Comparison of ENCODE assay signal across 36 mouse cellular contexts in the genomic region with DNA sequence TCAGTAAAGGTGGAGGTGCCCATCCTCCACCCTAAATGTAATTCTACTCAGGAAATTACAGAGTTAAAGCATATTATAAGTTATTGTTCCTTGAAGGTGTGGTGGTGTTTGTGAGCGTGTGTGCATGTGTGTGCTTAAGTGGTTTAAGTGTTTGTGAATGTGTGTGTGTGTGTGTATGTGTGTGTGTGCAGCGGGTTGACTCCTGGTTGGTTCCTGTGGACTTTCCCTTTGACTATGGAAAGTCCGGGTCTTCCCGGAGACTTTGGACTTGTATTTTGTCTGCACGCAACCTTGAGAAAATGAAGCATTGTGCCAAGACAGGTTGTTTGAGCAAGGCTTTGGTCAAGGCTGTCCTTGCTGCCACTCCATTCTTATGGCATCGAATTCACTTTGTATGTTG. TPM values are rescaled to one million over a fixed set of nuclear protein-coding genes. Genes with fewer than 3 reads are reported as not detected.
"Had no signal": no experiment of that assay in that cellular context is flagged by ENCODE, and none has a peak within 500 bp of the region (broad histone marks: within the 10 kb centered on the region; RNA-seq: fewer than 3 reads in every experiment).

No protein-coding gene starts in this region.

- DNase-seq: left cerebral cortex, postnatal 4 days; liver; liver, embryonic 13.5 days; liver, postnatal 0 days; lung, adult 18-20 months; lung, adult 2 months; lung, embryonic 14.5 days; lung, postnatal 10 days; lung, postnatal 14 days; lung, postnatal 36 days; lung, postnatal 4 days; midbrain, embryonic 14.5 days had no signal

- H3K27me3 ChIP-seq: limb, embryonic 12.5 days; limb, embryonic 13.5 days; limb, embryonic 15.5 days; liver, embryonic 12.5 days; liver, embryonic 13.5 days; liver, embryonic 15.5 days; lung, embryonic 15.5 days; midbrain, embryonic 12.5 days; midbrain, embryonic 13.5 days; midbrain, embryonic 15.5 days; neural tube, embryonic 12.5 days had no signal

- H3K9ac ChIP-seq: limb, embryonic 12.5 days; limb, embryonic 13.5 days; limb, embryonic 15.5 days; liver, embryonic 12.5 days; liver, embryonic 13.5 days; liver, embryonic 14.5 days; liver, embryonic 15.5 days; liver, postnatal 0 days; lung, embryonic 14.5 days; lung, embryonic 15.5 days; midbrain, embryonic 12.5 days; midbrain, embryonic 13.5 days; midbrain, embryonic 15.5 days; neural tube, embryonic 12.5 days had no signal

- H3K4me2 ChIP-seq: limb, embryonic 12.5 days; limb, embryonic 13.5 days; limb, embryonic 15.5 days; liver, embryonic 11.5 days; liver, embryonic 12.5 days; liver, embryonic 13.5 days; liver, embryonic 15.5 days; lung, embryonic 14.5 days; lung, embryonic 15.5 days; midbrain, embryonic 11.5 days; midbrain, embryonic 12.5 days; midbrain, embryonic 13.5 days; midbrain, embryonic 15.5 days; neural tube, embryonic 12.5 days had no signal

- H3K27ac ChIP-seq: limb, embryonic 10.5 days; limb, embryonic 12.5 days; limb, embryonic 13.5 days; limb, embryonic 15.5 days; liver, embryonic 12.5 days; liver, embryonic 13.5 days; liver, embryonic 14.5 days; liver, embryonic 15.5 days; lung, embryonic 15.5 days; macrophage; midbrain, embryonic 10.5 days; midbrain, embryonic 12.5 days; midbrain, embryonic 13.5 days; midbrain, embryonic 15.5 days; neural tube, embryonic 12.5 days had no signal

- H3K9me3 ChIP-seq: limb, embryonic 10.5 days; limb, embryonic 12.5 days; limb, embryonic 13.5 days; limb, embryonic 15.5 days; liver, embryonic 12.5 days; liver, embryonic 13.5 days; liver, embryonic 15.5 days; lung, embryonic 15.5 days; midbrain, embryonic 10.5 days; midbrain, embryonic 12.5 days; midbrain, embryonic 13.5 days; midbrain, embryonic 15.5 days; neural tube, embryonic 12.5 days had no signal

- H3K4me3 ChIP-seq: limb, embryonic 10.5 days; limb, embryonic 12.5 days; limb, embryonic 13.5 days; limb, embryonic 15.5 days; liver, embryonic 12.5 days; liver, embryonic 13.5 days; liver, embryonic 15.5 days; lung, embryonic 15.5 days; megakaryocyte, embryonic 14.5 days; midbrain, embryonic 10.5 days; midbrain, embryonic 12.5 days; midbrain, embryonic 13.5 days; midbrain, embryonic 15.5 days; myocyte; neural tube, embryonic 12.5 days had no signal

- ATAC-seq: liver, embryonic 12.5 days; liver, postnatal 0 days; lung, postnatal 0 days; midbrain, embryonic 13.5 days; midbrain, embryonic 15.5 days; midbrain, embryonic 16.5 days had no signal

- H3K4me1 ChIP-seq: limb, embryonic 10.5 days; limb, embryonic 12.5 days; liver, embryonic 12.5 days; liver, embryonic 13.5 days; liver, embryonic 15.5 days; lung, embryonic 15.5 days; midbrain, embryonic 10.5 days; midbrain, embryonic 12.5 days; midbrain, embryonic 13.5 days; midbrain, embryonic 15.5 days; neural tube, embryonic 12.5 days had no signal

- H3K36me3 ChIP-seq: limb, embryonic 10.5 days; limb, embryonic 12.5 days; limb, embryonic 13.5 days; limb, embryonic 15.5 days; liver, embryonic 12.5 days; liver, embryonic 13.5 days; liver, embryonic 15.5 days; lung, embryonic 15.5 days; midbrain, embryonic 10.5 days; midbrain, embryonic 12.5 days; midbrain, embryonic 13.5 days; midbrain, embryonic 15.5 days; neural tube, embryonic 12.5 days had no signal

RNA-seq across cellular contexts. Expression of a gene that starts 52.9 kb away (rescaled TPM):
- total RNA-seq: megakaryocyte, adult 5-6 weeks; megakaryocyte-erythroid progenitor cell, adult 5-6 weeks; midbrain, postnatal 0 days; monocyte, adult 5-6 weeks had no signal
- polyA plus RNA-seq: macrophage; midbrain, embryonic 14.5 days had no signal
